Mouse (Mus musculus): ENCODE data around the gene Dbh. TPM values are rescaled to one million over a fixed set of nuclear protein-coding genes. Genes with fewer than 3 reads are reported as not detected.

Dbh gene
- polyA plus RNA-seq, 1 experiment from 2014 or later: 0.55 TPM

DNA sequence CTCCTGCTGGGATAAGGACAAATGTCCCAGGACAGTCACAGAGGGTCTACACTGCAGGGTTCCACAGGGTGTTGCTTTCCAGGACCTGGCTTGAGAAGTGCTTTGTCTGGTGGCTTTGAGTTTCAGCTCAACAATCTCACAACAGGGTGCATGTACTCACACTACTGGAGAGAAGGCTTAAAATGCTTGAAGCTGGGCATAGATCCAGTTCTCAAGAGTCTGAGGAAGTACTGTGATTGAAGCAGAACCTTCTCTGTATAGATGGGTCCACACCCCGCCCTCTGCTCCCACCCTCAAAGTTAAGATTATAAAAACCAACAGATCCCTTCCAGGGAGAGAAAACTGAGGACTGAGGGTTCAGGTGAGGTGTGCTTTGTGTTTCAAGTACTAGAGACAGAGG lies 35.6 kb downstream of the Dbh start:
- 64% methylated on average over 1 of the region's 1 CpGs for WGBS
- no peak for ATAC-seq (ENCODE audit: insufficient number of reproducible peaks, low FRiP score, low TSS enrichment, low read depth)
- H3K36me3 ChIP-seq: no peaks in the 10 kb centered on the region
- no peaks in the 10 kb centered on the region for H3K4me1 ChIP-seq
- no peak overlapping the region for H3K4me2 ChIP-seq (replicated peaks)
- H3K27ac ChIP-seq (replicated peaks): no peak overlapping the region
- H3K4me3 ChIP-seq (replicated peaks): no peak overlapping the region
- H3K9ac ChIP-seq: no peak overlapping the region
- H3K27me3 ChIP-seq: no peaks in the 10 kb centered on the region
- no peaks in the 10 kb centered on the region for H3K9me3 ChIP-seq (replicated peaks)

DNA sequence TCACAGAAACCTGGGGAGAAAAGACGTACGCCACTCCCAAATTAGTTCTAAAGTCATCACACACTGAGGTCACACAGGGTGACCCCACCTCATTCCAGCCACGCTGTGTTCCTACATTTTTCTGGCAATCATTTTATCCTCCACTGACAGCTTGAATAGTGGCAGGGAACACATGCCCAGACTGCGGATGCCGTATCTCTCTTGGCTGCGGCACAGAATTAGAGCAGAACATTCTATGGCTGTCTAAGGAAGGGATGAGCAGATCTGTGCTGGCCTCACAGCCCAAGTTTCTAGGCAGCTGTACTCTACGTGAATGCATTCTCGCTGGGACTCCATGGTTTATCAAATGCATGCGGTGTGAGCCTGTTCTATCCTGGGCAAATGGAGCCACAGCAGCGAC lies 40.6 kb downstream of the Dbh start:
- H3K27me3 ChIP-seq: no peaks in the 10 kb centered on the region
- H3K9ac ChIP-seq: no peak overlapping the region
- WGBS: 67% methylated on average over 10 of the region's 10 CpGs
- no peak overlapping the region for H3K4me3 ChIP-seq (replicated peaks)
- H3K9me3 ChIP-seq (replicated peaks): no peaks in the 10 kb centered on the region
- no peak for ATAC-seq (ENCODE audit: insufficient number of reproducible peaks, low FRiP score, low TSS enrichment, low read depth)
- H3K36me3 ChIP-seq: no peaks in the 10 kb centered on the region
- no peak overlapping the region for H3K27ac ChIP-seq (replicated peaks)
- peaks cover 19% of the 10 kb centered on the region; the same call in 1 of the 2 replicates for H3K4me1 ChIP-seq
- no peak overlapping the region for H3K4me2 ChIP-seq (replicated peaks)

- WGBS: 79% methylated on average over 15 of the region's 15 CpGs
Measured at GRCm38 (mm10) chr2:27206128-27206797, 41.2 kb downstream of the Dbh start.

GRCm38 (mm10) chr2:27207126-27207525 lies 42.1 kb downstream of the Dbh start:
- Histone ChIP-seq H3K9ac (no peak overlapping the region), H3K4me1 (peaks cover 23% of the 10 kb centered on the region; the same call in 1 of the 2 replicates), H3K9me3 (replicated peaks) (no peaks in the 10 kb centered on the region), H3K27me3 (no peaks in the 10 kb centered on the region), H3K36me3 (no peaks in the 10 kb centered on the region), H3K27ac (replicated peaks) (no peak overlapping the region), H3K4me2 (replicated peaks) (no peak overlapping the region), H3K4me3 (replicated peaks) (no peak overlapping the region)
- 83% methylated on average over 5 of the region's 5 CpGs for whole genome bisulfite sequencing
- no peak for ATAC-seq (ENCODE audit: insufficient number of reproducible peaks, low FRiP score, low TSS enrichment, low read depth)

More at GRCm38 (mm10) chr2:27206128-27206797, 41.2 kb downstream of the Dbh start:
- H3K36me3 ChIP-seq: no peaks in the 10 kb centered on the region
- H3K9ac ChIP-seq: no peak overlapping the region
- H3K4me3 ChIP-seq (replicated peaks): no peak overlapping the region
- no peak overlapping the region for H3K4me2 ChIP-seq (replicated peaks)
- no peak overlapping the region for H3K27ac ChIP-seq (replicated peaks)
- H3K27me3 ChIP-seq: no peaks in the 10 kb centered on the region
- ATAC-seq (ENCODE audit: insufficient number of reproducible peaks, low FRiP score, low TSS enrichment, low read depth): no peak
- peaks cover 19% of the 10 kb centered on the region; the same call in 1 of the 2 replicates for H3K4me1 ChIP-seq
- no peaks in the 10 kb centered on the region for H3K9me3 ChIP-seq (replicated peaks)

DNA sequence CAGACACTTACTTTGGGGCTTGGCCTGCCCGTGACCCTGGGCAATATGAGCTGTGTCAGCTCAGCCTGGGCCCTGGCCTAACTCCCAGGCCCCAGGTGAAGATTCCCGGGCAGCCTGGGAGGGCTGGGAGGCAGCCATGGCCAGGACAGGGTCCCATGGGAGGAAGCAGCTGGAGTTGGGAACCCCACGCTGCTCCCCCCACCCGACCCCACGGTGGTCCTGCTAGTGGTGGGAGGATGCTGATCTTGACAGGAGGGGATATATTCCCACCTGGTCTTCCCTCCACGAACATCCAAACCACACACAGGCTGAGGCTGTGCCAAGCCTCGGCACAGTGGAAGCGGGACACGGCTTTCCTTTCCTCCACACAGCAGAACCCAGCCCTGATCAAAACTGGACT lies 44.3 kb downstream of the Dbh start:
- 52% methylated on average over 9 of the region's 9 CpGs for WGBS
- H3K9me3 ChIP-seq (replicated peaks): no peaks in the 10 kb centered on the region
- no peak overlapping the region for H3K4me3 ChIP-seq (replicated peaks)
- peaks cover 24% of the 10 kb centered on the region; the same call in 1 of the 2 replicates for H3K4me1 ChIP-seq
- H3K27ac ChIP-seq (replicated peaks): no peak overlapping the region
- no peaks in the 10 kb centered on the region for H3K36me3 ChIP-seq
- ATAC-seq (ENCODE audit: insufficient number of reproducible peaks, low FRiP score, low TSS enrichment, low read depth): no peak
- H3K4me2 ChIP-seq (replicated peaks): no peak overlapping the region
- no peak overlapping the region for H3K9ac ChIP-seq
- H3K27me3 ChIP-seq: no peaks in the 10 kb centered on the region

DNA sequence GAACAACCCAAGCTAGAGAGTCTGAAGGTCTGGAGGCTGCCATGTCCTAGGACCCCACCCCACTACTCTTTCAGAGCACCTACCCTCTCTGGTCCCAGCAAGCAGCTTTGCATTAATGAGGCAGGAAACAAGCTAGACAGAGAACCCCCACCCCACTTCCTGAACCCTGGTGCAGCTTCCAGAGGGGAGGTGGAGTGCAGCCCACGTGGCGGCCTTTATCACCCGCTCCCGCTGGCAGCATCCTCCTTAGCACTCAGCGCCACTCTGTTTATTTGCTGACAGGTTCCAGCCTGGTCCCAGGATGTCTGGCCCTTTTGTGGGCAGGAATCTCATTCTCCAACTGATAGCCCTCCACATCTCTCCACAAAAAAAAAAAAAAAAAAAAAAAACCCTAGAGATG lies 44.8 kb downstream of the Dbh start:
- Histone ChIP-seq H3K4me1 (peaks cover 24% of the 10 kb centered on the region; the same call in 1 of the 2 replicates), H3K36me3 (no peaks in the 10 kb centered on the region), H3K9ac (no peak overlapping the region), H3K9me3 (replicated peaks) (no peaks in the 10 kb centered on the region), H3K4me3 (replicated peaks) (no peak overlapping the region), H3K4me2 (replicated peaks) (no peak overlapping the region), H3K27me3 (no peaks in the 10 kb centered on the region), H3K27ac (replicated peaks) (no peak overlapping the region)
- WGBS: 38% methylated on average over 5 of the region's 5 CpGs
- no peak for ATAC-seq (ENCODE audit: insufficient number of reproducible peaks, low FRiP score, low TSS enrichment, low read depth)

DNA sequence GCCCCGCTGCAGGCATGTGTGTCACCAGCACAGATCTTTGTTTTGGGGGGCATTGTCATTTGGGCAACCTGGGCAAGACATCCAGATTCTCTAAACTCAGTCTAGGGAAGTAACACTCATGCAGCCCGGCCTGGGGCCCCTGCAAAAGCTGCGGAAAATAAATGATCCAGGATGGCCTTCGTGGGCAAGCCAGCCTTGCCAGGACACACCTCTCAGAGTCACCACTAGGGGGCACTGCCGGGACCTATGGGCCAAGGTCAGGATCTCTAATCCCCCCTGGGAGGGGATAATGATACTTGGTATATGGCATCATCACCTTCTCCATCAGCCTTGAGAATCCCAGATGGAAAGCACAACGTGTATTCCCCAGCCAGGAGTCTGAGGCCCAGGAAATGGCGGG lies 45.2 kb downstream of the Dbh start:
- WGBS: 57% methylated on average over 7 of the region's 7 CpGs
- H3K4me1 ChIP-seq: peaks cover 24% of the 10 kb centered on the region; the same call in 1 of the 2 replicates
- no peak overlapping the region for H3K4me3 ChIP-seq (replicated peaks)
- H3K27ac ChIP-seq (replicated peaks): no peak overlapping the region
- no peak overlapping the region for H3K9ac ChIP-seq
- no peaks in the 10 kb centered on the region for H3K9me3 ChIP-seq (replicated peaks)
- H3K27me3 ChIP-seq: no peaks in the 10 kb centered on the region
- H3K4me2 ChIP-seq (replicated peaks): no peak overlapping the region
- H3K36me3 ChIP-seq: no peaks in the 10 kb centered on the region
- no peak for ATAC-seq (ENCODE audit: insufficient number of reproducible peaks, low FRiP score, low TSS enrichment, low read depth)

- Histone ChIP-seq H3K27me3 (no peaks in the 10 kb centered on the region), H3K36me3 (no peaks in the 10 kb centered on the region), H3K9me3 (replicated peaks) (no peaks in the 10 kb centered on the region), H3K4me1 (peaks cover 24% of the 10 kb centered on the region; the same call in 1 of the 2 replicates), H3K4me3 (replicated peaks) (no peak overlapping the region), H3K4me2 (replicated peaks) (no peak overlapping the region), H3K9ac (no peak overlapping the region), H3K27ac (replicated peaks) (no peak overlapping the region)
- no peak for ATAC-seq (ENCODE audit: insufficient number of reproducible peaks, low FRiP score, low TSS enrichment, low read depth)
- WGBS: 83% methylated on average over 12 of the region's 12 CpGs
Measured at GRCm38 (mm10) chr2:27210676-27211210, 45.7 kb downstream of the Dbh start.

- Histone ChIP-seq H3K9ac (no peak overlapping the region), H3K4me1 (peaks cover 18% of the 10 kb centered on the region; the same call in 1 of the 2 replicates), H3K36me3 (no peaks in the 10 kb centered on the region), H3K27ac (replicated peaks) (no peak overlapping the region), H3K9me3 (replicated peaks) (no peaks in the 10 kb centered on the region), H3K4me3 (replicated peaks) (no peak overlapping the region), H3K27me3 (no peaks in the 10 kb centered on the region), H3K4me2 (replicated peaks) (no peak overlapping the region)
- no peak for ATAC-seq (ENCODE audit: insufficient number of reproducible peaks, low FRiP score, low TSS enrichment, low read depth)
- WGBS: 52% methylated on average over 8 of the region's 8 CpGs
Measured at GRCm38 (mm10) chr2:27211966-27212893, 47.2 kb downstream of the Dbh start.

- Histone ChIP-seq H3K4me1 (0 out of 2 replicates have a peak, but pooled peaks cover 5% of the 10 kb centered on the region), H3K9me3 (replicated peaks) (no peaks in the 10 kb centered on the region), H3K4me3 (replicated peaks) (no peak overlapping the region), H3K27me3 (no peaks in the 10 kb centered on the region), H3K9ac (no peak overlapping the region), H3K4me2 (replicated peaks) (no peak overlapping the region), H3K27ac (replicated peaks) (no peak overlapping the region), H3K36me3 (no peaks in the 10 kb centered on the region)
- ATAC-seq (ENCODE audit: insufficient number of reproducible peaks, low FRiP score, low TSS enrichment, low read depth): no peak
- WGBS: 78% methylated on average over 2 of the region's 2 CpGs
Measured at GRCm38 (mm10) chr2:27215537-27215936, 50.5 kb downstream of the Dbh start.

DNA sequence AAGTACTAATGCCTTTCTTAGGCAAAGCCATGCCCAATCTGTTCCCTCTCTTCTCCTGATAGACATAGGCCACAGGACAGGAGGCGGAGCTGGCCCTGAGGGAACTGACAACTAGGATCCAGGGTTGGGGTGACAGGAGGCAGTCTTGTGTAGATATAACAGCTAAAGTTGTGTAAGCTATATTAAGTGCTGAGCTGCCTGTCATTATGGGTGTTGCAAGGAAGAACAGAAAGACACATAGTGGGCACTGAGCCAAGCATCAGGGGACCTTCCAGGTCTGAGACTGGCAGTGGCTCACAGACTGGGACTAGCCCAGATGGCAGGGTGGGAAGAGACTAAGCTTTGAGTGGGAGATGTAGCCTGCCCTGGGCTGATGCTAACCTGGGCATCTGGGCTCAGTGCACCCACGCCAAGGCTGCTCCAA lies 53.1 kb downstream of the Dbh start:
- 62% methylated on average over 2 of the region's 2 CpGs for WGBS
- no peak overlapping the region for H3K4me3 ChIP-seq (replicated peaks)
- no peaks in the 10 kb centered on the region for H3K27me3 ChIP-seq
- H3K9ac ChIP-seq: no peak overlapping the region
- ATAC-seq (ENCODE audit: insufficient number of reproducible peaks, low FRiP score, low TSS enrichment, low read depth): peak; percentile 49
- no peaks in the 10 kb centered on the region for H3K9me3 ChIP-seq (replicated peaks)
- no peak overlapping the region for H3K4me2 ChIP-seq (replicated peaks)
- no peaks in the 10 kb centered on the region for H3K36me3 ChIP-seq
- no peaks in the 10 kb centered on the region for H3K4me1 ChIP-seq
- H3K27ac ChIP-seq (replicated peaks): no peak overlapping the region

Measured in embryonic facial prominence, embryonic 15.5 days (tissue).